Mouse (Mus musculus): ENCODE results near the gene Dbf4.

DNA sequence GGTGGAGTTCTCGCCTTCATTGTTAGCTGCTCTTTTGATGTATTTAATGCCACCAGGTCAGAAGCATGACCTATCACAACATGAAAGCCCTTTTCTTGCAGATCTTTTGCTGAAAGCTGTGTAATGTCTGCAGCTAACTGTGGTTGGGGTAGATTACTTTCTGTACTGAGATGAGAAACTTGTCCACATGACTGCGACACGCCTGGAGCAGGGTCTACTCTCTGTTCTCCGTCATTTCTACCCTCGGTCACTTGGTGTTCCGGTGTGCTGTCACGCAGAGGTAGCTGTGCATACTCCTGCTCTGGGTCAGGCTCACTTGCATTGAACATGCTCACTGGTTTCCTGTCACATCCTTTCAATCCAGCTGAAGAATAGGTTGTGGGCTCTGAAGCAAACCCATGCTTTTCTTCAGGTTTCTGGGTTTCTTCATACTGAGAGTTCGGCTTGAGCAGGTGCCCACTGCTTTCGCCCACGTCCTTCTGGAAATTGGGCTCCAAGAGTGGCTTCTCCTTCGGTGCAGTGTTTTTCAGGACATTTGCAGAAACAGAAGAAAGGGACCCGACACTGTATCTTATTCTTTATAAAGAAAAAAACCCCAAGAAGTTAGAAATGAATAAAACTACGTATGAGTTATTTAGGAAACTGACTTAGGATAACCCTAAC is 24.8 kb downstream of the Dbf4 start:
- TF ChIP-seq POLR2A (IDR thresholded peaks at IDR 0.05; ENCODE audit: low read depth, low read length) (no peak), CTCF (conservative IDR thresholded peaks at IDR 0.05; ENCODE audit: insufficient read depth, insufficient read length, low read depth, low read length) (no peak)
